Mouse (Mus musculus): ENCODE data around the gene Csmd2. TPM values are rescaled to one million over a fixed set of nuclear protein-coding genes. Genes with fewer than 3 reads are reported as not detected.

Csmd2 gene
- total and polyA plus RNA-seq, 2 experiments from 2014 or later: 9.1 to 48.2 TPM

DNA sequence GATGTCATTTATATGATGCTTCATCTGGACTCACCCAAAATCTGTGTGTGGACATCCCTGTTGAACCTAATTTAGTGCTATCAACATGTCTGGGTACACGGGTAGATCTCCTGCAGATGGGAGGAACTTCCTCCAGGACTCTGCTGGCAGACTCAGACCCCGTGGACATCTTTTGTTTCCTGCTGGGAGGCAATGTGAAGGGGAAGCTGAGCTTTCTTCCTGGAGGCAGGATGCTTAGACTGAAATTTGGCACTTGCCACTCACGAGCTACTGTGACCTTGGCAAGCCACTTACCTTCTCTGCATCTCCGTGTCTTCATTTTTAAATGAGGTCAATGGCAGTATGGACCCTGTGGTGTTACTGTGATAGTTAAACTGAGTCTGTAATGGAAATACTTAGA is 378.2 kb downstream of the Csmd2 start:
- H3K9ac ChIP-seq (replicated peaks; ENCODE audit: low read length, poor library complexity, severe bottlenecking): no peak overlapping the region
- no peaks in the 10 kb centered on the region for H3K9me3 ChIP-seq (ENCODE audit: low read length)
- no peak for TF ChIP-seq CTCF (IDR thresholded peaks at IDR 0.05)
- no peak overlapping the region for H3K4me3 ChIP-seq (ENCODE audit: low read depth, low read length)
- ATAC-seq (ENCODE audit: low FRiP score) (no peak), DNase-seq (ENCODE audit: low spot score) (no peak)
- H3K4me2 ChIP-seq (ENCODE audit: low read depth, low read length, poor library complexity, severe bottlenecking): no peak overlapping the region
- 68% methylated on average over 4 of the region's 4 CpGs for WGBS
- H3K36me3 ChIP-seq (ENCODE audit: insufficient read depth, low read length): peaks cover 21% of the 10 kb centered on the region
- no peaks in the 10 kb centered on the region for H3K4me1 ChIP-seq (ENCODE audit: insufficient read depth, low read length)
- no peak overlapping the region for H3K27ac ChIP-seq (ENCODE audit: low read depth, low read length)
- H3K27me3 ChIP-seq (ENCODE audit: insufficient read depth, low read length): no peaks in the 10 kb centered on the region

DNA sequence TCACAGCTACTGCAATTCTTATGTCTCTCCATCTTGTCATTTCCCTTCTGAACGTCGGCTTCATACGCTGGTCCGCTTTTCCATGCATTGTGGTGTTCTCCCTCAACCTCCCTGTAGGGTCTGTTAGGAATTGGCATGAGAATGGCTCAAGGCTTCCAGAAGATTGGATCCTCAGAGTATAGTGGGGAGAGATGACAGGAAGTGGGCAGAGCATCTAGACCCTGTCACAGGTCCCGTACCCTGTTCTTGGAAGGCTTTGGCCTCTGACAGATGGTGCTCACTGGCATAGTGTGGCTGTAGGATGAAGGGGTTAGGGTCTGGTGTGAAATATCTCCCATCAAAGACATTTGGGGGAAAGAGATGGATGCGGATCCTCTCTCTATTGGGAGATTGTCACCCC is 380.4 kb downstream of the Csmd2 start:
- 97% methylated on average over 6 of the region's 6 CpGs for WGBS
- no peak overlapping the region for H3K27ac ChIP-seq (ENCODE audit: low read depth, low read length)
- peaks cover 38% of the 10 kb centered on the region for H3K36me3 ChIP-seq (ENCODE audit: insufficient read depth, low read length)
- no peak overlapping the region for H3K4me2 ChIP-seq (ENCODE audit: low read depth, low read length, poor library complexity, severe bottlenecking)
- no peak for TF ChIP-seq CTCF (IDR thresholded peaks at IDR 0.05)
- DNase-seq (ENCODE audit: low spot score) (no peak), ATAC-seq (ENCODE audit: low FRiP score) (no peak)
- no peak overlapping the region for H3K4me3 ChIP-seq (ENCODE audit: low read depth, low read length)
- no peaks in the 10 kb centered on the region for H3K27me3 ChIP-seq (ENCODE audit: insufficient read depth, low read length)
- H3K9ac ChIP-seq (replicated peaks; ENCODE audit: low read length, poor library complexity, severe bottlenecking): no peak overlapping the region
- no peaks in the 10 kb centered on the region for H3K4me1 ChIP-seq (ENCODE audit: insufficient read depth, low read length)
- H3K9me3 ChIP-seq (ENCODE audit: low read length): no peaks in the 10 kb centered on the region

DNA sequence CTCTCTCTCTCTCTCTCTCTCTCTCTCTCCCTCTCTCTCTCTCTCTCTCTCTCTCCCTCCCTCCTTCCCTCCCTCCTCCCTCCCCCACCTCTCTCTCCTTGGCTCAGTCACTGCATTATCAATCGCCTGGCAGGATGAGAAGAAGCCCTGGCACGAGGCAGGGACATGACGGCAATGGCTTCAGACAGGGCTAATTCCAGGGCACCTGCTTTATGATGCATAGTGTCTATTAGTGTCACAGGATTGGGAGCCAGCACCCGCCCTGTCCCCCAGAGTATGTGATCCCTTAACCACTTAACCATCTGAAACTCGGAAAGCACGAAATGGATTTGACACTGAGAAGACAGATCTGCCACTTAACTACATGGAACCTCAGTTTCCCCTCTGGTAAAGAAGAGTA is 384.1 kb downstream of the Csmd2 start:
- Histone ChIP-seq H3K27me3 (ENCODE audit: insufficient read depth, low read length) (no peaks in the 10 kb centered on the region), H3K4me2 (ENCODE audit: low read depth, low read length, poor library complexity, severe bottlenecking) (no peak overlapping the region), H3K4me1 (ENCODE audit: insufficient read depth, low read length) (no peaks in the 10 kb centered on the region), H3K27ac (ENCODE audit: low read depth, low read length) (no peak overlapping the region), H3K9ac (replicated peaks; ENCODE audit: low read length, poor library complexity, severe bottlenecking) (no peak overlapping the region), H3K36me3 (ENCODE audit: insufficient read depth, low read length) (peaks cover 38% of the 10 kb centered on the region), H3K4me3 (ENCODE audit: low read depth, low read length) (no peak overlapping the region), H3K9me3 (ENCODE audit: low read length) (no peaks in the 10 kb centered on the region)
- TF ChIP-seq CTCF (IDR thresholded peaks at IDR 0.05): no peak
- DNase-seq (ENCODE audit: low spot score): peak; percentile 46
- ATAC-seq (ENCODE audit: low FRiP score): no peak
- WGBS: 66% methylated on average over 6 of the region's 6 CpGs

- no peaks in the 10 kb centered on the region for H3K9me3 ChIP-seq (ENCODE audit: low read length)
- WGBS: 77% methylated on average over 6 of the region's 6 CpGs
- no peak overlapping the region for H3K9ac ChIP-seq (replicated peaks; ENCODE audit: low read length, poor library complexity, severe bottlenecking)
- no peaks in the 10 kb centered on the region for H3K4me1 ChIP-seq (ENCODE audit: insufficient read depth, low read length)
- DNase-seq (ENCODE audit: low spot score): no peak
- H3K4me2 ChIP-seq (ENCODE audit: low read depth, low read length, poor library complexity, severe bottlenecking): no peak overlapping the region
- ATAC-seq (ENCODE audit: low FRiP score): no peak
- H3K27ac ChIP-seq (ENCODE audit: low read depth, low read length): no peak overlapping the region
- peaks cover 38% of the 10 kb centered on the region for H3K36me3 ChIP-seq (ENCODE audit: insufficient read depth, low read length)
- no peak for TF ChIP-seq CTCF (IDR thresholded peaks at IDR 0.05)
- no peaks in the 10 kb centered on the region for H3K27me3 ChIP-seq (ENCODE audit: insufficient read depth, low read length)
- no peak overlapping the region for H3K4me3 ChIP-seq (ENCODE audit: low read depth, low read length)
These were observed 385.5 kb downstream of the Csmd2 start for GRCm38 (mm10) chr4:128373196-128373595.

DNA sequence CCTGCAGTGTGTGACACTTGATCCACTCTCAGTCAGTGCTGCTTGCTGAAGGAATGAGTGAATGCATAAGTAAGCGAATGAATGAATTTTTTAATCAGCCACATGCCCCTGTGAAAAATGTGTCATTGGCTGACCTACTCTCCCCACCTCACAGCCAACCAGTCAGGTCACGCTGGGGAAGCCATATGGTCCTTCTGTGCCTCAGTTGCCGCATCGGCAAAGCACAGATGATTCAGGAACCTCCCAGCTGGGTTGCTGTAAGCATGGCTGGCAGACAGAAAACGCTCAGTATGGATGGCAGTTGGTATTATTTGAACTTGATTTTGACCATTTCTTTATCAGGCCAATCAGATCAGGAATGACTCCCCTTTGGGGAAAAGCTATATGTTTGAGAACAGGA is 386.4 kb downstream of the Csmd2 start:
- 92% methylated on average over 5 of the region's 5 CpGs for WGBS
- Histone ChIP-seq H3K4me1 (ENCODE audit: insufficient read depth, low read length) (no peaks in the 10 kb centered on the region), H3K9ac (replicated peaks; ENCODE audit: low read length, poor library complexity, severe bottlenecking) (no peak overlapping the region), H3K4me2 (ENCODE audit: low read depth, low read length, poor library complexity, severe bottlenecking) (no peak overlapping the region), H3K27ac (ENCODE audit: low read depth, low read length) (no peak overlapping the region), H3K9me3 (ENCODE audit: low read length) (no peaks in the 10 kb centered on the region), H3K27me3 (ENCODE audit: insufficient read depth, low read length) (no peaks in the 10 kb centered on the region), H3K36me3 (ENCODE audit: insufficient read depth, low read length) (peaks cover 39% of the 10 kb centered on the region), H3K4me3 (ENCODE audit: low read depth, low read length) (no peak overlapping the region)
- TF ChIP-seq CTCF (IDR thresholded peaks at IDR 0.05): no peak
- ATAC-seq (ENCODE audit: low FRiP score) (no peak), DNase-seq (ENCODE audit: low spot score) (no peak)

GRCm38 (mm10) chr4:128378946-128379345 is 391.3 kb downstream of the Csmd2 start:
- no peak for TF ChIP-seq CTCF (IDR thresholded peaks at IDR 0.05)
- Histone ChIP-seq H3K27ac (ENCODE audit: low read depth, low read length) (no peak overlapping the region), H3K4me3 (ENCODE audit: low read depth, low read length) (no peak overlapping the region), H3K4me1 (ENCODE audit: insufficient read depth, low read length) (no peaks in the 10 kb centered on the region), H3K36me3 (ENCODE audit: insufficient read depth, low read length) (peaks cover 18% of the 10 kb centered on the region), H3K9ac (replicated peaks; ENCODE audit: low read length, poor library complexity, severe bottlenecking) (no peak overlapping the region), H3K27me3 (ENCODE audit: insufficient read depth, low read length) (no peaks in the 10 kb centered on the region), H3K4me2 (ENCODE audit: low read depth, low read length, poor library complexity, severe bottlenecking) (no peak overlapping the region), H3K9me3 (ENCODE audit: low read length) (no peaks in the 10 kb centered on the region)
- WGBS: 38% methylated on average over 2 of the region's 2 CpGs
- ATAC-seq (ENCODE audit: low FRiP score) (no peak), DNase-seq (ENCODE audit: low spot score) (no peak)

Measured in midbrain, postnatal 0 days (tissue).